Comparison of ENCODE assay signal across 30 mouse cellular contexts in the genomic region with DNA sequence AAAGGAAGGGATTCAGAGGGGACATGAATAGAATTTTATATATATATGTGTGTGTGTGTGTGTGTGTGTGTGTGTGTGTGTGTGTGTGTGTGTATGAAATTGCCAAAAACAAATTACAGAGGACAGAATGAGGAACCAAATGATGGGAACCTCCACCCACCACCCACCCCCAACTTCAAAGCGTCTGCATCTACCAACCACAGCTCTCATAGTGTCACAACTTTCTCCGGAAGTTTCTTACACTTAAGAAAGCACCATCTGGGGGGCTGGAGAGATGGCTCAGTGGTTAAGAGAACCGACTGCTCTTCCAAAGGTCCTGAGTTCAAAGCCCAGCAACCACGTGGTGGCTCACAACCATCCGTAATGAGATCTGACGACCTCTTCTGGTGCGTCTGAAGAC. TPM values are rescaled to one million over a fixed set of nuclear protein-coding genes. Genes with fewer than 3 reads are reported as not detected.
DNase-seq lines count a peak whose midpoint lies in the region; ATAC-seq and TF ChIP-seq lines count a peak whose summit lies in the region.
"Not testable (repeated sequence)": the region's sequence is repeated elsewhere in the genome, so short reads cannot be mapped to it uniquely, and the experiment has no call there.
"Had no signal": no experiment of that assay in that cellular context is flagged by ENCODE, and none has a peak within 500 bp of the region (broad histone marks: within the 10 kb centered on the region; RNA-seq: fewer than 3 reads in every experiment).

No protein-coding gene starts in this region.

- TF ChIP-seq POLR2A in MEL (IDR thresholded peaks at IDR 0.05; ENCODE audit: control insufficient read depth in 1 of 2, insufficient read depth in 1 of 2, low read depth in 1 of 2, low read length in 2 of 2, poor library complexity in 1 of 2): not testable (repeated sequence)

- H3K9me3 ChIP-seq in MEL (replicated peaks; ENCODE audit: insufficient read depth, low read length); liver, postnatal 0 days (ENCODE audit: low read length): not testable (repeated sequence)

- TF ChIP-seq EP300 in MEL (IDR thresholded peaks at IDR 0.05; ENCODE audit: low read depth in 1 of 2, low read length in 2 of 2); liver, postnatal 0 days (IDR thresholded peaks at IDR 0.05; ENCODE audit: low read depth): not testable (repeated sequence)

- not testable (repeated sequence) for H3K27me3 ChIP-seq in MEL (ENCODE audit: control insufficient read depth in 1 of 2, insufficient read depth in 2 of 2, low read length in 2 of 2); liver, postnatal 0 days (ENCODE audit: insufficient read depth, low read length)

- 41% methylated on average over 7 of the region's 7 CpGs for WGBS in liver, postnatal 0 days (ENCODE audit: insufficient replicate concordance)

- H3K36me3 ChIP-seq in MEL (ENCODE audit: control insufficient read depth in 1 of 2, insufficient read depth in 2 of 2, low read length in 2 of 2): not testable (repeated sequence)
- peaks cover 13% of the 10 kb centered on the region for H3K36me3 ChIP-seq in liver, postnatal 0 days (replicated peaks; ENCODE audit: insufficient read depth, low read length)

- not testable (repeated sequence) for H3K27ac ChIP-seq in MEL (ENCODE audit: control insufficient read depth, low read depth, low read length); liver, postnatal 0 days (ENCODE audit: low read depth)

- not testable (repeated sequence) for TF ChIP-seq RAD21 in MEL (IDR thresholded peaks at IDR 0.05; ENCODE audit: low read depth, low read length)

- H3K79me2 ChIP-seq in MEL (ENCODE audit: control insufficient read depth, insufficient read depth, low read length, poor library complexity): not testable (repeated sequence)

- ATAC-seq in granulocyte monocyte progenitor cell, adult 5-6 weeks (replicated peaks; ENCODE audit: poor library complexity, severe bottlenecking): peak; percentile 95
- 0 out of 2 replicates have a peak, but pooled peaks have one; percentile 29 for ATAC-seq in liver, postnatal 0 days
- ATAC-seq in megakaryocyte progenitor cell, adult 5-6 weeks (replicated peaks; ENCODE audit: poor library complexity): peak; percentile 91

- TF ChIP-seq CTCF in MEL (IDR thresholded peaks at IDR 0.05 in 2 of 3, conservative IDR thresholded peaks at IDR 0.05 in 1 of 3; ENCODE audit: control insufficient read depth in 1 of 3, insufficient read depth in 1 of 3, low read depth in 2 of 3, low read length in 3 of 3, poor library complexity in 1 of 3, severe bottlenecking in 1 of 3); liver, postnatal 0 days (IDR thresholded peaks at IDR 0.05; ENCODE audit: low read depth): not testable (repeated sequence)

- not testable (repeated sequence) for H3K4me3 ChIP-seq in MEL (ENCODE audit: control insufficient read depth in 1 of 2, insufficient read depth in 1 of 2, low read depth in 2 of 2, low read length in 2 of 2); liver, postnatal 0 days (ENCODE audit: low read depth, low read length)

- not testable (repeated sequence) for H3K9ac ChIP-seq in MEL (ENCODE audit: control insufficient read depth, low read depth, low read length, poor library complexity, severe bottlenecking); liver, postnatal 0 days (replicated peaks)

- peak; percentile 51 for DNase-seq in 416B (ENCODE audit: low read depth)
- DNase-seq in MEL (ENCODE audit: low read depth, low spot score): peak; percentile 49
- not testable (repeated sequence) for DNase-seq in liver, postnatal 0 days
- peak; percentile 4 to 29 for DNase-seq in spleen, postnatal 36 days (ENCODE audit: low spot score in 2 of 2)
- peak; percentile 58 for DNase-seq in thymus, postnatal 0 days (ENCODE audit: low spot score)
- DNase-seq in thymus, postnatal 25 days: peak; percentile 35

- H3K4me1 ChIP-seq in MEL (ENCODE audit: control insufficient read depth in 1 of 2, insufficient read depth in 2 of 2, low read length in 2 of 2); liver, postnatal 0 days (ENCODE audit: insufficient read depth): not testable (repeated sequence)

- H3K4me2 ChIP-seq in liver, postnatal 0 days (ENCODE audit: low read depth, low read length): not testable (repeated sequence)

TF ChIP-seq in MEL, 35 proteins besides CTCF, POLR2A, EP300 and RAD21:
- TF ChIP-seq TBP (IDR thresholded peaks at IDR 0.05; ENCODE audit: low read depth, low read length): peak; percentile 90

RNA-seq across cellular contexts. Expression of a gene that starts 23.1 kb away (rescaled TPM):
- total RNA-seq in MEL (2012; rRNA removed): 1.3 and 2.1 TPM in 2 replicates
- polyA plus RNA-seq in MEL (2012; ENCODE audit: insufficient read depth in 1 of 2, insufficient read length in 2 of 2, low read depth in 1 of 2, low replicate concordance in 2 of 2, missing spikeins in 1 of 2): not detected
- total RNA-seq in granulocyte monocyte progenitor cell, adult 5-6 weeks (2014; fragmentation: Nextera tagmentation): not detected in 2 replicates
- total RNA-seq in granulocyte monocyte progenitor cell, adult 5-6 weeks (2017): not detected in 2 replicates
- polyA plus RNA-seq in liver, postnatal 0 days (2015; fragmentation: Nextera tagmentation; extraction: Ambion mirVana): not detected in 2 replicates
- total RNA-seq in megakaryocyte progenitor cell, adult 5-6 weeks (2015): not detected in 2 replicates
- not detected in 2 replicates for total RNA-seq in megakaryocyte progenitor cell, adult 5-6 weeks (2017)
- polyA plus RNA-seq in thymus, postnatal 0 days (2015; fragmentation: Nextera tagmentation; extraction: Ambion mirVana): not detected in 2 replicates
- total RNA-seq: adrenal gland, adult 2 months; adrenal gland, postnatal 14 days; adrenal gland, postnatal 4 days; gastrocnemius, adult 8-10 months; gastrocnemius, postnatal 25 days; heart, adult 2 months; heart, postnatal 14 days; heart, postnatal 4 days had no signal
- polyA plus RNA-seq: CD4-positive, CD25-positive, alpha-beta regulatory T cell, adult 4 months; cerebellum, adult 2 months; cortical plate, adult 2 months; embryonic facial prominence, embryonic 10.5 days; embryonic facial prominence, embryonic 13.5 days; erythroblast, embryonic 14.5 days; forebrain, embryonic 12.5 days; forebrain, embryonic 15.5 days; gonadal fat pad, adult 2 months; heart, adult 2 months; heart, embryonic 10.5 days; heart, embryonic 13.5 days; heart, embryonic 16.5 days; hindbrain, embryonic 12.5 days; hindbrain, embryonic 15.5 days had no signal

RNA-seq across cellular contexts. Expression of a gene that starts 23.6 kb away (rescaled TPM):
- 19.5 and 21.0 TPM in 2 replicates for total RNA-seq in MEL (2012; rRNA removed)
- polyA plus RNA-seq in MEL (2012; ENCODE audit: insufficient read depth in 1 of 2, insufficient read length in 2 of 2, low read depth in 1 of 2, low replicate concordance in 2 of 2, missing spikeins in 1 of 2): 10 to 100 TPM in 1 of 2 experiments, not detected in 1; 36.6 TPM
- 27.2 and 40.0 TPM in 2 replicates for total RNA-seq in granulocyte monocyte progenitor cell, adult 5-6 weeks (2014; fragmentation: Nextera tagmentation)
- 35.5 and 48.8 TPM in 2 replicates for total RNA-seq in granulocyte monocyte progenitor cell, adult 5-6 weeks (2017)
- 20.0 and 20.1 TPM in 2 replicates for polyA plus RNA-seq in liver, postnatal 0 days (2015; fragmentation: Nextera tagmentation; extraction: Ambion mirVana)
- total RNA-seq in megakaryocyte progenitor cell, adult 5-6 weeks (2015): 33.7 and 42.3 TPM in 2 replicates
- 35.7 and 37.0 TPM in 2 replicates for total RNA-seq in megakaryocyte progenitor cell, adult 5-6 weeks (2017)
- polyA plus RNA-seq in thymus, postnatal 0 days (2015; fragmentation: Nextera tagmentation; extraction: Ambion mirVana): 41.2 and 48.5 TPM in 2 replicates

RNA-seq across cellular contexts. Expression of a gene that starts 36.2 kb away (rescaled TPM):
- 50.6 and 54.2 TPM in 2 replicates for total RNA-seq in MEL (2012; rRNA removed)
- polyA plus RNA-seq in MEL (2012; ENCODE audit: insufficient read depth in 1 of 2, insufficient read length in 2 of 2, low read depth in 1 of 2, low replicate concordance in 2 of 2, missing spikeins in 1 of 2): 10 to 100 TPM in 1 of 2 experiments, not detected in 1; 86.6 TPM
- 35.4 and 35.7 TPM in 2 replicates for total RNA-seq in granulocyte monocyte progenitor cell, adult 5-6 weeks (2014; fragmentation: Nextera tagmentation)
- total RNA-seq in granulocyte monocyte progenitor cell, adult 5-6 weeks (2017): 30.1 and 33.2 TPM in 2 replicates
- polyA plus RNA-seq in liver, postnatal 0 days (2015; fragmentation: Nextera tagmentation; extraction: Ambion mirVana): 43.5 and 44.5 TPM in 2 replicates
- 44.8 and 49.6 TPM in 2 replicates for total RNA-seq in megakaryocyte progenitor cell, adult 5-6 weeks (2015)
- 31.0 and 34.5 TPM in 2 replicates for total RNA-seq in megakaryocyte progenitor cell, adult 5-6 weeks (2017)
- 64.7 and 76.5 TPM in 2 replicates for polyA plus RNA-seq in thymus, postnatal 0 days (2015; fragmentation: Nextera tagmentation; extraction: Ambion mirVana)

Comparison
In these comparisons a context has a peak if more than half of its experiments do, and no peak if none do; other contexts are left out.
1. ATAC-seq: peak in every context shown above with its lines; median percentile 95 in granulocyte monocyte progenitor cell, adult 5-6 weeks; 91 in megakaryocyte progenitor cell, adult 5-6 weeks; 29 in liver, postnatal 0 days.